Mouse (Mus musculus) megakaryocyte, adult 5-6 weeks (primary cell): ENCODE results near the gene Chst8. TPM values are rescaled to one million over a fixed set of nuclear protein-coding genes. Genes with fewer than 3 reads are reported as not detected.

Experiments
- ATAC-seq: 2 replicates; pipeline ENCODE4 v1.8.0; 2016; ENCODE audit warnings: mild to moderate bottlenecking, inconsistent platforms; ENCODE audit not compliant: poor library complexity, severe bottlenecking
- total RNA-seq, 2 experiments: library from RNA; stranded (forward) in 1 of 2; stranded (reverse) in 1 of 2; fragments of 153-499, 151-499 nt in 1 of 2; fragments of 221-1000, 200-1000 nt in 1 of 2; gene quantifications; 2 replicates each; pipeline versions ENCODE4 v1.2.3 to v1.2.4; 2015 to 2017

Gene Chst8
- total RNA-seq, 2 experiments from 2014 or later = not detected

DNA sequence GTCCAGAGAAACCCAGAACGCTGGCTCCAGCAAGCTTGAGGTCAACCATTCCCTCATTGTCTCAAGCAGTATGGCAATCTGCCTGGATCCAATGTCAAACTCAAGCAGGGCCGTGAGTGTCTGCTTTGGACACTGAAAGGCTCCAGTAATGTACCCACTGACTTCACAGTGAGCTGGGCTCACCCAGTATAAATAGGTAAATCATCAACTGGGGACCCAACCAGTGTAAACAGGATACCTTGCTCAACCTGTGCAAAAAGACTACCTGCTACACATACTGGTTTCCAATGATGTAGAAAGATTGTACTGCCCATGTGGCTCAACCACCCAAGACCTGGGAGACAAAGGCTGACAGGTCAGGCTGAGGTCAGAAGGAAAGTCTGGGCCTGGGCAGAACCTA, 7.5 kb downstream of the Chst8 start:
- no peak for ATAC-seq

DNA sequence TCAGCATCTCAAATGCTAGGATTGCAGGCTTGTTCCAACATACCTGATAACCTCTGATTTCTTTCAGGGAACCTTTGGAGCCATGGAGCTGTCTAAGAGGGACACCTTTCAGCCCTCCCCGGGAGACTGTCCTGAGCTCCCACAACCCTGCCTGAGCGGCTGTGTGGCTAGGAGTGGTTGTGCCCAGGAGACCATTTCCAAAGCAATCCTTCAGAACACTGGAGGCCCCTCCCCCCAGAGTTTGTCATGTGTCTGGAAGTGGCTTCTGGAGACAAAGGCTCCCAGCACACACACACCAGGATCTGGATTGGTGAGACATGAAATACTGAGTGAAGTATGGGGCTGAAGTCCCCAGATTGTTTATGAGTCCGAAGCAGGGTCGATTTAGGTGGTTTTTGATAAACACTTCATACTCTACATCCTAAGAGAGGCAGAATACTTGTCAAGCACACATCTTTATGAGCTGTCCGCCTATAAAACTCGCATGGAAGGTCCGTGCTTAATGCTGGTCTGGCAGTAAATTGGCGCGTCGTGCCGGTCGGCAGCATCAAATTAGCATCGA, 12.5 kb downstream of the Chst8 start:
- no peak for ATAC-seq

DNA sequence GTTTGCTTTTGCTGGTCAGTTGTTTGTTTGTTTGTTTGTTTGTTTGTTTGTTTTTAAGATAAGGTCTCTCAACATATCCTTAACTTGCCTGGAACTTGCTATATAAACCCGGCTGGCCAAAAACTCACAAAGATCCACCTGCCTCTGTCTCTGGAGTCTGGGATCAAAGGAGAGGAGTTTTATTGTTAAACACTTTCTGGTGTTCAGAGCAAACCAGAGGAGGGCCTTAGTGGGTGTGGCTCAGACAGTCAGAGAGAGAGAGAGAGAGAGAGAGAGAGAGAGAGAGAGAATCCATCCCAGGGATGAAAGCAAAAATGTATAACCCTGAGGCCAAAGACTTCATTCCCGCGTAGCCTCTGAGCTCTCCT, 13.1 kb downstream of the Chst8 start:
- no peak for ATAC-seq

DNA sequence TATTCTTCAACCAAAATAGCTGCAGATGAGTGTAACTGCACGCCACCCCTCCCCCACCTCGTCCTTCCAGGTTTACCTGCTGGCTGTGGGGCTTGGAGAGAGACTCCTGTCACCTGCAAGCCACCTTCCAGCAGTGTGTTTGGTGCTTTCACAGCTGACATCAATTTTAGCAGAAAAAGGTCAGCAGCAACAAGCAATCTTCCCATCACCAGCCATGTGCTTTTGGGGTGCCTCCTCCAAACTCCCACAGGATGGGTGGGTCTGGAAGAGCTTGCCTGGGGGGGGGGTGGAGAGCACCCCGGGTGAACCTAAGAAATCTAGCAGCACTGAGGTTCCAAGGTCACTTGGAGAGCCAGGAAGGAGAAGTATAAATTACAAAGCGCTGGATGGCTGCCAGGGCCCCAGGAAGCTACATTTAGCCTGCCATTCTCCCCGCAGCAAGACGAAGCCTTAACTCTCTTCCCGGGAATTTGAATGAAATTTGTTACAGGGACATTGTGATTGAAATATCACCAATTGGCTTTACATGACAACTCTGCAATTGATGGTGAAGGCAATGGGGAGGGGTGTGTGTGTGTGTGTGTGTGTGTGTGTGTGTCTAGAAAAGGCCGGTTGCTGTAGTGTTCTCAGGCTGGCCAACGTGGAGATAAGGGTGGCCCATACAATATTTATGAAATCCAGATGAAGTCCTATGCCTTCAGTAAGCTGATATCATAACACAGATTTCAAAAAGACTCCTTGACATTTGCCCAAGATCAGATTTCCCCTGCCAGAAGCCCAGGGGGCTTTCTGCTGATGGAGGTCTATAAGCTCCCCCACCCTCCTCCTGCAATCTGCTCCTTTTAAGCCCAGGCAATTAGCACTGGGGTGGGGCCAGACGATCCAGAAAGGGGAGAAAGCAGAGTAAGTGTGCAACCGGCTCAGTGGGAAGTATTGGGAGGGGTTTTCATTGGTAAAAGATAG, 13.8 kb downstream of the Chst8 start:
- ATAC-seq = no peak

DNA sequence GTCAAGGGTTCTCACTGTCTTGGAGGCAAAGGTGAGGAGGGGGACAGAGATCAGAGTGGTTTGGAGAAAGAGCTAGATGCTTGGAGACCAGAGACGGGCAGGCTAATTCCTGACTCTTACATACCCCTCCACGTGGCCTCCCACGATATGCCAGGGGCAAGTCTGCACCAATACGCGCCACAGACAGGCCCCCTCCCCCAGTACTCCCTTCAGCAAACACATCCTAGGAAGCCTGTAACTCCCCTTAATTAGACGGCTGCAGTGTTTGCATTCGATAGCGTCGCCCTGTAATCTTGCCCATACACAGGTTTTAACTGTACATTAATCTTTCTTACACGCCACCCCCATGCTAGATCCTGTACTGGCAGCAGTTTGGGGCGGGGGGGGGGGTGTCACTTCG, 14.5 kb downstream of the Chst8 start:
- ATAC-seq = no peak

DNA sequence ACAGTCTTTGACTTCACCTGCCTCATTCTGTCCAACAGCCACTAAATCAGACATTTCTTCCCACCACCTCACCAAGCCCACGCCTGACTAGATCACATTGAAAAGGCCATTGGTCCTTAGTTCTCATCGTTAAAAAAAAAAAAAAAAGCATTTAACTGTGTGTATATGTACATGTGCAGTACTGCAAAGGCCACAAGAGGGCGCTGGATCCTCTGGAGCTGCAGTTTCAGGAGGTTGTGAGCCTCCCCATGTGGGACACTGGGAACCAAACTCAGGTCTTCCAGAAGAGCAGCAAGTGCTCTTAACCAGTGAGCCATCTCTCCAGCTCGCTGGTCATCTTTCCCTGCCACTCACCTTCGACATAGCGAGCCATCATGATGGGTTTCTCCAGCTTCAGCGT, 22.1 kb downstream of the Chst8 start:
- no peak for ATAC-seq

DNA sequence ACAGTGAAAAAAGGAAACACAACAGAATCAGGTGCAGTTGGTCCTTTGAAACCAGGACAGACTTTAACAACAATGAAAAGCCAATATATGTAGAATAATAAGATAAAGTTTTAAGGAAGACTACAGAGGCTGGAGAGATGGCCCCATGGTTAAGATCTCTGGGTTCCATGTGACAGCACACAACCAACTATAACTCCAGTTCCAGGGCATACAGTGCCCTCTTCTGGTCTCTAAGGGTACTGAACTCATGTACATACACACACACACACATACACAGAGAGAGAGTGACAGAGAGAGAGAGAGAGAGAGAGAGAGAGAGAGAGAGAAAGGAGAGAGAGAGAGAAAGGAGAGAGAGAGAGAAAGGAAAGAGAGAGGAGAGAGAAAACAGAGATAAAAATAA, 25.3 kb downstream of the Chst8 start:
- ATAC-seq = no peak

DNA sequence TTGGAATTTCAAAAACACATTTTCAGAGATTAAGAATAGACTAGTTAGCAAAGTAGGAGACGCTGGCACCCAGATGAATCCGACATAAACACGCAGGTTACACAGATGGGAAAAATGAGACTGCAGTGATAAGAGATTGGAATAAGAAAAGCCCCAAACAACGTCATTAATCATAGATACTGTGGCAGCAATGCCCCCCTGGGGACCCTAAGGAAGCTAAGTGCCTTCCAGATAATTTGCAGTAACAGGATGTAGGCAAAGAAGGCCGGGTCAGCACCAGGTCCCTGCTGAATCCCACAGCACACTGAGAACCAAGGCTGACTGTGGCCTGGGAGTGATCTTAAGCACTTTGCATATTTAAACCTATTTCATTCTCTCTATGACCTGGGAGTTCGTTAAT, 27.5 kb downstream of the Chst8 start:
- no peak for ATAC-seq

DNA sequence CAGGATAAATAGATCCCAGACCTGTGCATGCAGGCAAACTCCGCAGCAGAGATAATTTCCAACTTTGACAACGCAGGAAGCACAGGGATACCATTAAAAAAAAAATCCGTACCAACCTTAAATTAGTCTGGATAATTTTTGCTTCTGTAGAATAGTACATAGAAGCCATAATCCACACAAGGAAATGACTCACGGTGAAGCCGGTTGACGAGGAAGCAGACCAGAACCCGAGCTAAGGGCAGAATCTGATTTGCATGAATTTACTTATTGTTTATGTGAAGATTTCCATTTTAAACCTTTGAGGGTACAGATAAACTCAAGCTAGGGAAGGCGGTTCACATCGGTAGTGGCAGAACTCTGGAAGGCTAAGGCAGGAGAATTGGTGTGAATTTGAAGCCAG, 28.0 kb downstream of the Chst8 start:
- no peak for ATAC-seq

DNA sequence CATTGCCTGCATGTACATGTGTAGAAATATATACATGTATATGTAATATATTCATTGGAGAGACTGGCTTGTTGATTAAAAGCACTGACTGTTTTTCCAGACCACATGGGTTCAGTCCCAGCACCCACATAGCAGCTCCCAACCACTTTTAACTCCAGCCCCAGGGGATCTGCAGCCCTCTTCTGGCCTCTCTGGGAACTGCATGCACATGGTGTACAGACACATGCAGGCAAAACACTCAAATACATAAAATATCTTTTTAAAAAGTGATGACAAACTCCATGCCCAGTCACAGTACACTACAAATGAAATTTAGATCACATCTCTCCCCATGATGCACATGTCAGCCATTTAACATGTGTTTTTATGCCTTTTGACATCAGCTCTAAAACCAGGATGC, 30.5 kb downstream of the Chst8 start:
- ATAC-seq = no peak

DNA sequence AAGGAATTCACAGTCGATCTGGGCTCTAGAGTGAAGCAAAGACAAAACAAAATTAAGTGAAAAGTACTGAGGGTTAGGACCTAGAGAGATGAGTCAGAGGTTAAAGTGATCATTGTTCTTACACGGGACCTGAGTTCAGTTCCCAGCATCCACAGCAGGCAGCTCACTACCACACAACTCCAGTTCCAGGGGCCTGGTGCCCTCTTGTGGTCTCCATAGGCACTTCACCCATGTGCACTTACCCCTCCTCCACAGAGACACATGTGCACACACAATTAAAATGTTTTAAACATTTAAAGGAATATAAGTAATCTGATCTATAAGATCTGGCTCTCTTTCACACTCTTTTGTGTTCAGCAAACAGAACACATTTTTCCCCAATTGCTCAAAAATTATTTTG, 31.3 kb downstream of the Chst8 start:
- ATAC-seq = no peak

DNA sequence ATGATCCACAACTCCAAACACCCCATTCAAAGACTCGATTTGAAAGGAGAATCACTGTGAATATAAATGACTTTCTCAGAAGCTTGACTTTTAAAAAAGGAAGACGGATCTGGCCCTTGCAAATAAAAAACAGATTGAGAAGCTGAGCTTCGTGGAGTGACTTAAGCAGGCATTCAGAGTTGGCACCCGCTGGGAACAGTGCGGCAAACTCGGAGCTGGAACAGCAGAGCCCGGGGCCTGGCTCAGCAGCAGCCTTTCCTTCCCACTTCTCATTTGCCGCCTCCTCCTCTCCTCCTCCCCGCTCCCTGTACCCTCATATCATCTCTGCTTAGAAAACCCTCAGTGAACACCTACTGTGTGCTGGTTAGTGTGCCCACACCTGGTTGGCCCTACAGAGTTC, 34.1 kb downstream of the Chst8 start:
- ATAC-seq = no peak

DNA sequence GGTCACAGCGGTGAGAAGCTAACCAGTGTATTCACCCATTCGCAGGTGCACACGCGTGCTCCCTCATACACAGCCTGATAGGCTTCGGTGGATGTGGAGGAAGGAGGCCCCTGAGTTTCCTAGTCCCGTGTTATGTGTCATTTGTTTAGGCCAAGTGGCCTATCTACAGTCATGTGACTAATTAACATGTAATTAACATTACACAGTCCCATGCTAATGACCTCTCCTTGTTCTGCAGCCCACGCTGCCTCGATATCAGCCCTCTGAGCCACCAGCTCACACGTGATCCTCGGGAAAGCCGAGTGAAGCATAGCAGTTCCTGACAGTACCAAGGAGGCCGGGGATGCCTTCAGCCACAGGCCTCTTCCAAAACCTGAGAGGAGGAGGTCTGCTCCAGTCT, 36.9 kb downstream of the Chst8 start:
- ATAC-seq = no peak

DNA sequence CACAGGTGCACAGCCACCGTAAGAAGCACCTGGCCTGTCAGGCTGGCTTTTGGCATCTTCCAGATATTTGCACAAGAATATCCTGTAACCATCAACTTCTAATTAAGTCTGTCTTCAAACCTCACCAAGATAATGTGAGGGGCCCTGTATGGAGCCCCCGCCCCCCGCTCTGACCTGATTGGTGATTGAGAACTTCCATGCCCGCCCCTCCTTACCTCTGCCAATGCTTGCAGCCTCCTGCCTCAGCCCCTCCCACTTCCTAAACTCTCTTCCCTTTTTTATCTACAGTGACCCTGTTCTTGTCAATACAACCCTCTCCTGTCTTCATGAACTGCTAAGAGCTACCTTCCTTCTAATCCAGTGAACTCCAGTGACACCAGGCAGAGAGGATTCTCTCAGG, 37.6 kb downstream of the Chst8 start:
- no peak for ATAC-seq

DNA sequence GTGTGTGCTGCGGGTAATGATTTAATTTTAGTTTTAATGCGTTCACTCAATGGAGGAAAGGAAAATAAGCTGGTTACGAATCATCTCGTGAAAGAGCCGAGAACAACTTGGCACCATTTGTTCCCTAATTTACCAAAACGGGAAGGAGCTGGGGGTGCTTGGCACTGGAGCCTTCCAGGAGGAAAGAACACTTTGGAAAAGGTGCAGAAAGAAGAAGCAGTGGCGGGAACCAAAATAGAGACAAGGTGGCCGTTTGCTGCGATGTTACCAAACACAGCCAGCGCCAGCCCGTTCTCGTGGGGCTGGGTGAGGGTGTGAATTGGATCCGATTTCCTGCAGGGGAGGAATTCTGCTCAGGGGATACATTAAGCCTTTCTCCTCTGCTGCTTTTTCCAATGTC, 38.5 kb downstream of the Chst8 start:
- ATAC-seq = no peak

DNA sequence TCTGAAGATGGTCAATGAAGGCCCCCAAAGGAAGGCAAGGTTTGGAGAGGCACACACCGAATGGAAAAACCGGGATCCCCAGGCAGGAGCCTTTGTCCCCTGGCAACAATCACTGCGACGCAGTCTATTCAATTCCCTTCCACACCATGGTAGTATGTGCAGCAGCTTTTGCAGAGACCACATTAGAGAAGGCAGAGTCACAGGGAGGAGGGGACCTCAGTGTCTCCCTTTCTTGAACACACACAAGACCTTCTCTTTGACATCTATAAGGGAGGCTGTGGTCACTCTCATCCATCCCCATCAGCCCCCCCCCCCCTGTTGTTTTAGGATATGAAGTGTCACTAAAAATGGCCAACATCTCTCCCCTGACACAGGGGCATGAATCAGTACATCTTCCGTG, 39.2 kb downstream of the Chst8 start:
- no peak for ATAC-seq

DNA sequence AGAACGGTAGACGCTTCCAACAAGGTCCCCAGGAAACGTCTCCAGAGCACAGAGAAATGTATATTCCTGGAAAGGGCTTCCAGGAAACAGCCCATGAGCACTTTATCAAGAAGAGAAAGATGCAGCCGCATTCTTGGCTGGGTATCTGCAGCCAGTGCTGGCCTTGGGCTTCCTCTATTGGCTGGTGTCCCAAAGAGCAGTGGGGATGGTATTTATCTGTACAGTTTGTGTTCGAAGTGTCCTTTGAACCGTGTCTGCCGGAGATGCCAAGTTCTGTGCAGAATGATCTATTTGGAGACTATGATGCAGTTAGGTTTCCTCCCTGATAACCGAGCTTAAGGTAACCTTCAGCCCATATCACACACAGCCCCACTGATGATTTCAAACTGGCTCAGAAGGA, 43.0 kb downstream of the Chst8 start:
- ATAC-seq = no peak

DNA sequence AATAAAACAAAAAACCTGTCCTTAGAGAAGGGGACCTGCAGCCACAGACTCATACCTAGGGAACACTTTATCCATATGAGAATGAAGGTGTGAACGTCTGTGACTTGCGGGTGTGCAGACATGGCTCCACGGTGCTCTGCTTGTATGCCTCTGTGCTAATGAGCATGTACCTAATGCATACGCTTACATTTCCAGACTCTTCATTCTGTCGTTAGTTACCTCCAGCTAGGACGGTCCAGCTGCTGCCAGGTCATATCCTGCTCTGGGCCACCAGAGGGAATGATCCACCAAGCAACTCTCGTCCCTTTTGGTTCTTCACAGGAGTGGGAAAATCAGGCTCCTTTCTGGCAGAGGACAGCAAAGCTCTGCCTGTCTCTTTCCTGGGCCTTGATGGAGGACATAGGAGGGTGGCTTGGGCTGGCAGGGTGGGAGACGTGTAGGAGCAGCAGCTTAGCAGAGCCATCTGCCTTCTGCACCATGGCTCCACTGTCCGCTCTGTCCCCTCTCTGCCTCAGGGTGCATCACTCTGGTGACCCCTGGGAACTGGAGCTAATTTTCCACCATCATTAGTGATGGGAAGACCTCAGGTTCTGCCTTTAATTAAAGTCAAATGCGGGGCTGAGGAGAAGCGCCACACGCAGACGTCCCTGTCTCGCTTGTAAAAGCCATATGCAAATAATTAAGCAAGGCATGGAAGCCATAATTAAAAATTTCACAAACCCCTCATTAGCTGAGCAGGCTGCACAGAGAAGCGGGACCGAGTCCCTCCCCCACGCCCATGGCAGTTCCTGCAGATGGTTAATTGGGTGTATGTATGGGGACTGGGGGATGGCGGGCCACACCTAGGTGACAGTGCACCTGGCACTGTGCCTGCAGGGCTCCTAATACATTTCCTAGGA, 48.0 kb downstream of the Chst8 start:
- ATAC-seq = no peak

DNA sequence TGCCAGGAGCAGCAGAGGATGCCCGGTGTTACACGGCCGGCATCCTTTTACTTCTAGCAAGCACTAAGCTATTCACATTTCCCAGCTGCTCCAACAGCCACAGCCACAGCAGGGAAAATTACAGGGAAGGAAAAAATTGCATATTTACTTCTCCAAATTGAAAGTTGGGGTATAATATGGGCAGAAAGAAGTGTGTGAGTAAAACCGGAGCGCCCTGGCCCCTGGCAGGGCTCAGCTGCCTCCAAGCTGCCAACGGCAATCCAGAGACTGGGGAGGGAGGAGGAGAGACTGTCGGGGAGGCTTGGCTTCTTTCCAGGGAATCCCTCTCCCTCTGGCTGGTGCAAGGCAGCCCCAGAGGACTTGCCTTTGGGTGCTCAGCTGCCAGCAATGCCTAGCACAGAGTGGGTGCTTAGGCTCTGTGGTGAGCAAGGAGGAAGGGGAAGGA, 53.1 kb downstream of the Chst8 start:
- no peak for ATAC-seq

DNA sequence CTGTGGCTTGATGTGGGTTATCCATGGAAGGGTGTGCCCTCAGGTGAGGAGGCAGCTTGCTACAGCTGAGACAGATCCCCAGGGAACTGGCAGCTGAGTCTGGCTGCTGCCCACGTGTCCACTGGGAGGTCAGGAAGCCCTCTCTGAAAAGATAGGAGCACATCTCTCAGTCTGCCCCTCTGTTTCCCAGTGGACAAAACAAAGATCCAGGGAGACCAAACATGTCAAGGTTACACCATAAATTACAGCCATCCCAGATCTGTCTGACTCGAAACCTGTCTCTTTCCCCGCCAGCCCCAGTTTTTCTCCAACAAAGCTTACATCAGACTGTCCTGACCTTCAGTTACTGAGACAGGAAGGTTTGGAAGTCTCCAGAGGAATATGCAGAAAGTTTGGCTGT, 53.8 kb downstream of the Chst8 start:
- ATAC-seq = no peak

DNA sequence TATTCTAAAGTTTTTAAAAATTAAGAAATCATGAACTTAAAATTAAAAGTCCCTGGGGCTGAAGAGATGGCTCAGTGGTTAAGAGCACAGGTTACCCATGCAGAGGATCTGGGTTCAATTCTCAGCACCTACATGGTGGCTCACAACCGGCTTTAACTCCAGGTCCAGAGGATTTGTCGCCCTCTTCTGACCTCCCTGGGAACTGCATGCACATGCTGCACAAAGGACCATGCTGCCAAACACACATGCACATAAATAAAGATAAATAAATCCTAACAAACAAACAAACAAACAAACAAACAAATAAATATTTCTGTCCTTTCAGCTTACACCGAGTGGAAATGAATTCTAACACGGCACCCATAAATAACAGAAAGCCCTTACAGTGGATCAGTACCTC, 55.0 kb downstream of the Chst8 start:
- no peak for ATAC-seq
